Mouse (Mus musculus) hindbrain, embryonic 16.5 days (tissue): Measurements from ENCODE around the gene Hscb. TPM values are rescaled to one million over a fixed set of nuclear protein-coding genes. Genes with fewer than 3 reads are reported as not detected.

Source experiments
- ATAC-seq: fragments of 200-750 bp; cut with Nextera tagmentation; 2 replicates; pipeline ENCODE4 v1.8.0; 2017; ENCODE audit warnings: moderate TSS enrichment, moderate library complexity
- H3K27ac ChIP-seq: fragments of 300-500 bp; sonication (generic); 2 replicates; pipeline ENCODE4 v1.5.1; 2014; ENCODE audit warnings: low read depth, mild to moderate bottlenecking, control low read depth, low read length, moderate library complexity
- H3K27me3 ChIP-seq: fragments of 300-500 bp; sonication (generic); replicated peaks from 2 replicates; pipeline ENCODE4 v1.6.1; 2014; ENCODE audit warnings: low read length; ENCODE audit not compliant: control insufficient read depth, insufficient read depth
- H3K36me3 ChIP-seq: fragments of 300-500 bp; sonication (generic); 2 replicates; pipeline ENCODE4 v1.6.1; 2014; ENCODE audit warnings: mild to moderate bottlenecking, low read length, moderate library complexity, mixed read lengths; ENCODE audit not compliant: control insufficient read depth, insufficient read depth
- H3K4me1 ChIP-seq: fragments of 300-500 bp; sonication (generic); 2 replicates; pipeline ENCODE4 v1.6.1; 2014; ENCODE audit warnings: low read depth, low read length; ENCODE audit not compliant: control insufficient read depth, insufficient read depth
- H3K4me2 ChIP-seq: fragments of 300-500 bp; sonication (generic); 2 replicates; pipeline ENCODE4 v1.6.1; 2014; ENCODE audit warnings: mild to moderate bottlenecking, low read length, control low read depth, moderate library complexity
- H3K4me3 ChIP-seq: fragments of 300-500 bp; sonication (generic); 2 replicates; pipeline ENCODE4 v1.5.1; 2014; ENCODE audit warnings: mild to moderate bottlenecking, low read length, control low read depth, moderate library complexity
- H3K9ac ChIP-seq: fragments of 300-500 bp; sonication (generic); 2 replicates; pipeline ENCODE4 v1.6.1; 2014; ENCODE audit warnings: low read depth, mild to moderate bottlenecking, control low read depth, low read length, moderate library complexity
- H3K9me3 ChIP-seq: fragments of 300-500 bp; sonication (generic); 2 replicates; pipeline ENCODE4 v1.6.1; 2014; ENCODE audit warnings: mild to moderate bottlenecking, low read length, moderate library complexity; ENCODE audit not compliant: control insufficient read depth
- WGBS: fragments of 180-500 bp; shearing (Covaris S2); extraction: QIAGEN DNeasy Blood & Tissue Kit; methylation state at CpG from one replicate; pipeline ENCODE4 v1.1.7; 2014; 5-methylcytosine and 5-hydroxymethylcytosine counted together
- polyA plus RNA-seq: library from polyadenylated mRNA; unstranded; fragments of >200 nt; fragmentation: Nextera tagmentation; extraction: Ambion mirVana; gene quantifications from 2 replicates; pipeline ENCODE4 v1.2.1, GENCODE M21; 2015

Hscb gene
- polyA plus RNA-seq, 1 experiment from 2014 or later: 10.3 TPM

GRCm38 (mm10) chr5:110873160-110873559, 33.6 kb upstream of the Hscb start:
- H3K9ac ChIP-seq: no peak overlapping the region
- H3K27me3 ChIP-seq: no peaks in the 10 kb centered on the region
- H3K4me3 ChIP-seq: no peak overlapping the region
- no peaks in the 10 kb centered on the region for H3K9me3 ChIP-seq
- peak overlapping the region; percentile 21 for H3K4me2 ChIP-seq
- peaks cover 12% of the 10 kb centered on the region for H3K4me1 ChIP-seq
- WGBS: 49% methylated on average over 6 of the region's 6 CpGs
- no peaks in the 10 kb centered on the region for H3K36me3 ChIP-seq
- ATAC-seq: 0 out of 2 replicates have a peak, but pooled peaks have one; percentile 31
- H3K27ac ChIP-seq: peak overlapping the region; percentile 74

- peak; percentile 49 for ATAC-seq
- no peak overlapping the region for H3K9ac ChIP-seq
Measured at GRCm38 (mm10) chr5:110869242-110869669, 29.7 kb upstream of the Hscb start.

DNA sequence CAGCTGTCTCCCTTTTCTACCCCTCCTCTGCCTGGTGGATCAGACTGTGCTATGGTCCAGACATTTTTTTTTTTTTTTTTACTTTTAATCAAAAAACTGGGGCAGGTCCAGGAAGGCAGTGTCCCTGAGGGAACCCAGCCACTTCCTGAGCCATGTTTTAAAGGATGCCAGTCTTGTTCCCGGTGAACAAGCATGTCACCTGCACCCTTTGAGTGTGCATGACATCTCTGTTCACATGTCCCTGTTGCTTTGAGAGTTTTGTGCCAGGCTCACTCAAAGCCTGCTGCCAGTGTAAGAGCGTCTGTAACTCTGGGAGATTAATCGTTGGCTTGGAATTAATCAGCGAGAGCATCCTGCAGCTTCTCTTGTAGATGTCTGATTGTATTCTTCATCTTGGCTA, 28.9 kb upstream of the Hscb start:
- Histone ChIP-seq H3K27me3 (no peaks in the 10 kb centered on the region), H3K4me3 (no peak overlapping the region), H3K4me1 (peaks cover 13% of the 10 kb centered on the region), H3K36me3 (no peaks in the 10 kb centered on the region), H3K27ac (peak overlapping the region; percentile 63), H3K9ac (no peak overlapping the region), H3K4me2 (no peak overlapping the region), H3K9me3 (no peaks in the 10 kb centered on the region)
- 34% methylated on average over 4 of the region's 4 CpGs for WGBS
- peak; percentile 66 for ATAC-seq

More at GRCm38 (mm10) chr5:110869242-110869669, 29.7 kb upstream of the Hscb start:
- no peak overlapping the region for H3K4me3 ChIP-seq
- peaks cover 13% of the 10 kb centered on the region for H3K4me1 ChIP-seq
- H3K36me3 ChIP-seq: no peaks in the 10 kb centered on the region
- peak overlapping the region; percentile 63 for H3K27ac ChIP-seq
- H3K4me2 ChIP-seq: no peak overlapping the region
- WGBS: 34% methylated on average over 8 of the region's 8 CpGs
- no peaks in the 10 kb centered on the region for H3K9me3 ChIP-seq
- no peaks in the 10 kb centered on the region for H3K27me3 ChIP-seq

DNA sequence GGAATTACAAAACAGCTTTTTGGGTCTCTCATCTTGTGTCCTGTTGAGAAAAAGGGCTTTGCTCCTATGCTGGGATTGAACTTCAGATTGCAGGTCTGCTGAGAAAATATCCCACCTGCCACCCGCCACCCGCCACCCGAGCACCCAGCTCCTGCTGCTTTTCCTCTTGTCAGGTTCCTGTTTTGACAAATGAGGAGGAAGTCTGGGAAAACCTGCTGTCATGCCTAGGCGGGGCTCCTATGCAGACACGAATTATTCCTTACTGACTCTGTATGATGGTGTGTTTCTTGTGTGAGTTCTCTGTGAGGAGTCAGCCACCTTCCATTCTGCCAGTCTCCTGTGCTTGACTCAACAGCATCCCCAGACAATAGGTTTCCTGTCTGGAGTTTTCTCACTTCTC, 20.9 kb upstream of the Hscb start:
- Histone ChIP-seq H3K9ac (no peak overlapping the region), H3K9me3 (no peaks in the 10 kb centered on the region), H3K4me2 (no peak overlapping the region), H3K27ac (no peak overlapping the region), H3K4me3 (no peak overlapping the region), H3K36me3 (no peaks in the 10 kb centered on the region), H3K27me3 (no peaks in the 10 kb centered on the region), H3K4me1 (no peaks in the 10 kb centered on the region)
- WGBS: 89% methylated on average over 5 of the region's 5 CpGs
- ATAC-seq: no peak

DNA sequence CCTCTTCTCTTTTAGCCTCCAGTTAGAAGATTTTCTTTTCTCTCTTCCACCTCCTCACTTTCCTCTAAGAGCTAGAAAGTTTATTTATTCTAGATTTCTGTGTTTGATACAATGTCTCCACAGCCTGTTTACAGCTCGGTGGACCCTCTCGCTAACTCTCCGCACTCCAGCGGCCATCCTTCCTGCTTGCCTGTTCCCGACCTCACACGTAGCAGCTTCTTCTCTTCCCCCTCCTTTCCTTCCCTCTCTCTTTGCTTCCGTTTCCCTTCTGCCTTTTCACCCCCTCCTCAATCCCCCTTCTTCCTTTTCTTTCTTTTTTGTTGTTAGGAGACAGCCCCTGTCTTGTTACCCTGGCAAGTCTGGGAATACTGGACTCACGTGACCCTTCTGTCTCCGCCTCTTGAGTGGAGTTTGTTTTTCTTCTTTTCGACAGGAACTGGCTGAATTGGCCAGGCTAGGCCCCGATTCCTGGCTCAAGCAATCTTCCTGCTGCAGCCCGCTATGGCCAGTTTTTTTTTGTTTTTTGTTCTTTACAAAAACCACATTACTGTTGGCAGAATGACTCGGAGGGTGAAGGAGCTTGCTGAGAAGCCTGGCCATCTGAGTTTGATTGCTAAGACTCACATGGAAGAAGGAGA, 19.6 kb upstream of the Hscb start:
- Histone ChIP-seq H3K36me3 (no peaks in the 10 kb centered on the region), H3K27ac (peak overlapping the region; percentile 64), H3K27me3 (no peaks in the 10 kb centered on the region), H3K4me3 (no peak overlapping the region), H3K9ac (no peak overlapping the region), H3K4me1 (no peaks in the 10 kb centered on the region), H3K4me2 (peak overlapping the region; percentile 34), H3K9me3 (no peaks in the 10 kb centered on the region)
- WGBS: 49% methylated on average over 13 of the region's 13 CpGs
- ATAC-seq: peak; percentile 81

- no peaks in the 10 kb centered on the region for H3K27me3 ChIP-seq
- H3K4me1 ChIP-seq: no peaks in the 10 kb centered on the region
- no peak for ATAC-seq
- H3K27ac ChIP-seq: no peak overlapping the region
- no peaks in the 10 kb centered on the region for H3K36me3 ChIP-seq
- H3K4me2 ChIP-seq: no peak overlapping the region
- no peak overlapping the region for H3K9ac ChIP-seq
- H3K4me3 ChIP-seq: no peak overlapping the region
- WGBS: 84% methylated on average over 5 of the region's 5 CpGs
- H3K9me3 ChIP-seq: no peaks in the 10 kb centered on the region
Measured at GRCm38 (mm10) chr5:110857091-110857490, 17.5 kb upstream of the Hscb start.

- no peak for ATAC-seq
- 85% methylated on average over 1 of the region's 1 CpGs for WGBS
- no peaks in the 10 kb centered on the region for H3K27me3 ChIP-seq
- no peaks in the 10 kb centered on the region for H3K36me3 ChIP-seq
- H3K4me1 ChIP-seq: no peaks in the 10 kb centered on the region
- no peak overlapping the region for H3K9ac ChIP-seq
- H3K9me3 ChIP-seq: no peaks in the 10 kb centered on the region
- H3K27ac ChIP-seq: no peak overlapping the region
- no peak overlapping the region for H3K4me3 ChIP-seq
- no peak overlapping the region for H3K4me2 ChIP-seq
Measured at GRCm38 (mm10) chr5:110852990-110853389, 13.4 kb upstream of the Hscb start.

GRCm38 (mm10) chr5:110841046-110841862, 1.7 kb upstream of the Hscb start:
- H3K4me2 ChIP-seq: no peak overlapping the region

DNA sequence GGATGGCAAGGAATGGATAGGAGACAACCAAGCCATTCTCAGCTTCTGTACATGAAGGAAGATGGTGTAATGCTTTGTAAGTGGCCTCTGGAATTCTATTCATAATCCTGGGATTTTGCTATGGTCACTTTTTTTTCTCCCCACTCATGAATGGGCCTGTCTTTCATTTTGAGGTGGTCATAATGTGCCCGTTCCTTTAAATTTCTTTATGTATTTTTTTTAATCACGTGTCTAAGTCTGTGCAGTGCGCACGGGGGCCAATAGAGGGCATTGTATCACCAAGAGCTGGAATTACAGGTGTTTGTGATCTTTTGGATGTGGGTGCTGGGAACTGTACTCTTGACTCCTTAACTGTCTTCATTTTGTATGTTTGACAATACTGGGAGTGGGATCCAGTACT, 888 bp upstream of the Hscb start:
- ATAC-seq: no peak
- H3K9me3 ChIP-seq: no peaks in the 10 kb centered on the region
- H3K4me2 ChIP-seq: peak overlapping the region; percentile 84
- H3K36me3 ChIP-seq: no peaks in the 10 kb centered on the region
- H3K9ac ChIP-seq: peak overlapping the region; percentile 50
- peaks cover 7% of the 10 kb centered on the region for H3K4me1 ChIP-seq
- H3K27ac ChIP-seq: no peak overlapping the region
- H3K4me3 ChIP-seq: peak overlapping the region; percentile 66
- no peaks in the 10 kb centered on the region for H3K27me3 ChIP-seq
- WGBS: 5% methylated on average over 4 of the region's 4 CpGs

More at GRCm38 (mm10) chr5:110841046-110841862, 1.7 kb upstream of the Hscb start:
- peaks cover 7% of the 10 kb centered on the region for H3K4me1 ChIP-seq
- no peak for ATAC-seq
- 95% methylated on average over 14 of the region's 14 CpGs for WGBS
- no peaks in the 10 kb centered on the region for H3K36me3 ChIP-seq
- H3K4me3 ChIP-seq: no peak overlapping the region
- H3K9ac ChIP-seq: no peak overlapping the region
- H3K27ac ChIP-seq: no peak overlapping the region
- no peaks in the 10 kb centered on the region for H3K27me3 ChIP-seq
- no peaks in the 10 kb centered on the region for H3K9me3 ChIP-seq
